Mouse (Mus musculus): ENCODE data around the gene A930009A15Rik.

Gene A930009A15Rik

GRCm38 (mm10) chr10:115569712-115570491, at the start of gene A930009A15Rik:
Gene A930009A15Rik, plus strand, starts transcription at chr10:115569986.
- DNase-seq (ENCODE audit: low read depth, low spot score), result no peak
- Histone ChIP-seq H3K36me3 (ENCODE audit: control insufficient read depth, insufficient read depth, low read length, poor library complexity, severe bottlenecking) (no peaks in the 10 kb centered on the region), H3K27me3 (ENCODE audit: control insufficient read depth, insufficient read depth, low read length, poor library complexity, severe bottlenecking) (no peaks in the 10 kb centered on the region)

- Histone ChIP-seq H3K36me3 (ENCODE audit: control insufficient read depth, insufficient read depth, low read length, poor library complexity, severe bottlenecking) (no peaks in the 10 kb centered on the region), H3K27me3 (ENCODE audit: control insufficient read depth, insufficient read depth, low read length, poor library complexity, severe bottlenecking) (no peaks in the 10 kb centered on the region)
- DNase-seq (ENCODE audit: low read depth, low spot score), result no peak
Measured at GRCm38 (mm10) chr10:115520200-115521080, 49.3 kb upstream of the A930009A15Rik start.

- H3K36me3 ChIP-seq (ENCODE audit: control insufficient read depth, insufficient read depth, low read length, poor library complexity, severe bottlenecking), result no peaks in the 10 kb centered on the region
- no peak for DNase-seq (ENCODE audit: low read depth, low spot score)
- H3K27me3 ChIP-seq (ENCODE audit: control insufficient read depth, insufficient read depth, low read length, poor library complexity, severe bottlenecking), result no peaks in the 10 kb centered on the region
Measured at GRCm38 (mm10) chr10:115521081-115521451, 48.7 kb upstream of the A930009A15Rik start.

- Histone ChIP-seq H3K27me3 (ENCODE audit: control insufficient read depth, insufficient read depth, low read length, poor library complexity, severe bottlenecking) (no peaks in the 10 kb centered on the region), H3K36me3 (ENCODE audit: control insufficient read depth, insufficient read depth, low read length, poor library complexity, severe bottlenecking) (no peaks in the 10 kb centered on the region)
- DNase-seq (ENCODE audit: low read depth, low spot score), result no peak
Measured at GRCm38 (mm10) chr10:115528892-115529291, 40.9 kb upstream of the A930009A15Rik start.

- no peak for DNase-seq (ENCODE audit: low read depth, low spot score)
- H3K36me3 ChIP-seq (ENCODE audit: control insufficient read depth, insufficient read depth, low read length, poor library complexity, severe bottlenecking), result no peaks in the 10 kb centered on the region
- no peaks in the 10 kb centered on the region for H3K27me3 ChIP-seq (ENCODE audit: control insufficient read depth, insufficient read depth, low read length, poor library complexity, severe bottlenecking)
Measured at GRCm38 (mm10) chr10:115529768-115530167, 40.0 kb upstream of the A930009A15Rik start.

GRCm38 (mm10) chr10:115530746-115531145, 39.0 kb upstream of the A930009A15Rik start:
- no peaks in the 10 kb centered on the region for H3K27me3 ChIP-seq (ENCODE audit: control insufficient read depth, insufficient read depth, low read length, poor library complexity, severe bottlenecking)
- H3K36me3 ChIP-seq (ENCODE audit: control insufficient read depth, insufficient read depth, low read length, poor library complexity, severe bottlenecking), result no peaks in the 10 kb centered on the region
- peak; percentile 2 for DNase-seq (ENCODE audit: low read depth, low spot score)

GRCm38 (mm10) chr10:115542917-115543316, 26.9 kb upstream of the A930009A15Rik start:
- Histone ChIP-seq H3K36me3 (ENCODE audit: control insufficient read depth, insufficient read depth, low read length, poor library complexity, severe bottlenecking) (no peaks in the 10 kb centered on the region), H3K27me3 (ENCODE audit: control insufficient read depth, insufficient read depth, low read length, poor library complexity, severe bottlenecking) (no peaks in the 10 kb centered on the region)
- no peak for DNase-seq (ENCODE audit: low read depth, low spot score)

GRCm38 (mm10) chr10:115550253-115550652, 19.5 kb upstream of the A930009A15Rik start:
- H3K36me3 ChIP-seq (ENCODE audit: control insufficient read depth, insufficient read depth, low read length, poor library complexity, severe bottlenecking), result no peaks in the 10 kb centered on the region
- no peak for DNase-seq (ENCODE audit: low read depth, low spot score)
- no peaks in the 10 kb centered on the region for H3K27me3 ChIP-seq (ENCODE audit: control insufficient read depth, insufficient read depth, low read length, poor library complexity, severe bottlenecking)

GRCm38 (mm10) chr10:115551069-115551468, 18.7 kb upstream of the A930009A15Rik start:
- H3K27me3 ChIP-seq (ENCODE audit: control insufficient read depth, insufficient read depth, low read length, poor library complexity, severe bottlenecking), result no peaks in the 10 kb centered on the region
- no peak for DNase-seq (ENCODE audit: low read depth, low spot score)
- no peaks in the 10 kb centered on the region for H3K36me3 ChIP-seq (ENCODE audit: control insufficient read depth, insufficient read depth, low read length, poor library complexity, severe bottlenecking)

- Histone ChIP-seq H3K27me3 (ENCODE audit: control insufficient read depth, insufficient read depth, low read length, poor library complexity, severe bottlenecking) (no peaks in the 10 kb centered on the region), H3K36me3 (ENCODE audit: control insufficient read depth, insufficient read depth, low read length, poor library complexity, severe bottlenecking) (no peaks in the 10 kb centered on the region)
- no peak for DNase-seq (ENCODE audit: low read depth, low spot score)
Measured at GRCm38 (mm10) chr10:115553352-115554113, 16.3 kb upstream of the A930009A15Rik start.

- H3K27me3 ChIP-seq (ENCODE audit: control insufficient read depth, insufficient read depth, low read length, poor library complexity, severe bottlenecking), result no peaks in the 10 kb centered on the region
- DNase-seq (ENCODE audit: low read depth, low spot score), result no peak
- H3K36me3 ChIP-seq (ENCODE audit: control insufficient read depth, insufficient read depth, low read length, poor library complexity, severe bottlenecking), result no peaks in the 10 kb centered on the region
Measured at GRCm38 (mm10) chr10:115555191-115555765, 14.5 kb upstream of the A930009A15Rik start.

- no peak for DNase-seq (ENCODE audit: low read depth, low spot score)
- H3K36me3 ChIP-seq (ENCODE audit: control insufficient read depth, insufficient read depth, low read length, poor library complexity, severe bottlenecking), result no peaks in the 10 kb centered on the region
- H3K27me3 ChIP-seq (ENCODE audit: control insufficient read depth, insufficient read depth, low read length, poor library complexity, severe bottlenecking), result no peaks in the 10 kb centered on the region
Measured at GRCm38 (mm10) chr10:115556738-115557242, 13.0 kb upstream of the A930009A15Rik start.

GRCm38 (mm10) chr10:115561136-115561880, 8.5 kb upstream of the A930009A15Rik start:
- Histone ChIP-seq H3K36me3 (ENCODE audit: control insufficient read depth, insufficient read depth, low read length, poor library complexity, severe bottlenecking) (no peaks in the 10 kb centered on the region), H3K27me3 (ENCODE audit: control insufficient read depth, insufficient read depth, low read length, poor library complexity, severe bottlenecking) (no peaks in the 10 kb centered on the region)
- DNase-seq (ENCODE audit: low read depth, low spot score), result no peak

Measured in splenic B cell, adult 2 months (primary cell).